Mouse (Mus musculus) c-Kit-positive CD71-positive TER-119-positive erythroid progenitor cells, embryonic 14.5 days (primary cell): ENCODE results near the gene Slc16a8.

ENCODE experiments used
- DNase-seq: peaks from one replicate; pipeline ENCODE4 v3.0.0-alpha.2; 2013; ENCODE audit warnings: low spot score

Gene Slc16a8

DNA sequence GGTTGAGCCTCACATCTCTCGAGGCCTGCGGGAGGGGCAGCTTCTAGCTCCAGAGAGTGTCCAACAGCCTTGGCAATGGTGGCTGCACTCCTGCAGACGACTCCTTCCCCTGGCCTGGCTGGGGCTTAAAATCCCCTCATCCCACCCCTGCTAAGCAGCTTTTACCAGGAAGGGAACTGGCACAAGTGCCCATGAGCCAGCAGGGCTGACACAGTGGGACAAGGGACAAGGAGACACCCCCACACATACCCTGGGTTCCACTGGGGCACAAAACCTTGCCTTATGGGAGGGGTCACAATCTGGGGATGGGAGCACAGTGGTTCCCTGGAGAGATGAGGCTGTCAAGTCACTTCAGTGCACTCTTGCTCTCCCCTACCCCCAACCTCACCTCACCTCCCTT, at the start of gene Slc16a8:
Slc16a8 (minus strand) TSS at position 101 of the 400 bp plus-strand sequence.
- DNase-seq: no peak

DNA sequence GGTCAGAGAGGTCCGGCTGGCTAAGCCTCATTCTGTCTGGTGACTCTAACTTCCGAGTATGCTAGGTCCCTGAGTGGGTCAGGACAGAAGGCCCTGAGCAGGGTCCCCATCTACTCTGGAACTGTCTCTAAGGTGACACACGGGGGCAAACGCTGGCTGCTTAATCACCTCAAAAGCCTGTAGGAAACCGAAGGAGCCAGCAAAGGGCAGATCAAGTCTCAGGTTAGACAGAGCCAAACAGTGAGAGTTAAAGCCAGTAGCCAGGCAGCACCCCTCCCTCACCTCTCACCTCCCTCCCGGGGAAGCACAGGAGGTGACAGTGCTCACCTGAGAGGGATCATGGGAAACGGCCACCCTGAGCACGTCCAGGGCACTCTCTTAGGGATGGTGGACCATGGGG, 49.2 kb upstream of the Slc16a8 start:
- DNase-seq: no peak

DNA sequence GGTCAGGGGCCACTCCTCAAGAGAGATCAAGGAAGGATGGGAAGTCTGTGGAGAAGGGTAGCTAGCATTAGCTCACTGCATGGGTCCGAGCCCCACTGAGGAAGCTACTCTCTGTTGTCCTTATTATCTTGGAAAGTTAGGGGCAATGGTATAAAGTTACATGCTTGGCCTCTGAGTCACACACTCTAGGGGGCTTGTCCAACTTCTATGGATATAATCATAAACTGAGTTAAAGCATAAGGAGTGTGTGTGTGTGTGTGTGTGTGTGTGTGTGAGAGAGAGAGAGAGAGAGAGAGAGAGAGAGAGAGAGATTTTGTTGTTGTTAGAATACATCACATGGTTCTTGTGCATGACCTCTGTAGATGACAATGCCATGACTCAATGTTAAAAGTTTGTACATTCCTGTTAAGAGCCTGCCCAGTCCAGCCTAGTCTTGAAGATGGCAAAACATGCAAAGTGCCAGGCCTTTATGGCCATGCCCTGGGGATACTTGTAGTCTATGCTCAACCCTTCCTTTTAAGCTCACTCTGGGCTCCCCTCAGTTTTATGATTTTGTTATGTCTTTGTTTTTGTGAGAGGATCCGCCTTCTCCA, 45.1 kb upstream of the Slc16a8 start:
- DNase-seq: no peak

DNA sequence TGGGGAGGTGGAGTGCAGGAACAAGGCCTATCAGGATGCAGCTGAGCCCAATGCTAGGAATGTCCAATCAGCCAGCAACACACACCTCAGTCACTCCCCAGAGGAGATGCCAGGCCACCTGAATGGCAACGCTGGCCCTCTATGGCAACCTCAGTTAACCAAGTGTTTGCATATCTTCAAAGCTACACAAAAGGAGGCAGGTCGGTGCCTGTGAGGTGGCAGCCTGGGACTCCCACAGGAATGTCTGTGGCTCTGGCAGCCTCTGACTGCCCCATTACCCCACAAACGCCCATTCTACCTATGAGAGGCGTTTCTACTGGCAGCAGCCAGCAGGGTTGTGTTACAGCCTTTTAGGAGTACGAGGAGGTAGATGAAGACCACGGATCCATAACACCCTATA, 44.0 kb upstream of the Slc16a8 start:
- DNase-seq: no peak

DNA sequence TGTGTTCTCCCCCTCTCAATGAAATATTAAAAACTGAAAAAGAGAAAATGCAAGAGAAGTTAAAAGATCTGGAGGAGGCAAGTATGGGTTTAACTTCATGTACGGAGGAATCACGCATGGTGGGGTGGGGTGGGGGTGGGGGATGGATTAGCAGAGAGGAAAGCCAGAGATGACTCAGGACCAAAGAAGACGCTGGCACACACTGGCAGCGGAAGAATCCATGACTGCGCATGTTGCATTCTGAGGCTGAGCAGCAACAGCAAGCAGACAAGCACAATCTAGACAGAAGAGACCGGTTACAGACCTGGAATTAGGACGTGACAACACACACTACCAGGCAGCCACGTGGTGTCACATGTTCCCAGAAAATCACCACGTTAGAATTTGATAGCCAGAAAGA, 38.2 kb upstream of the Slc16a8 start:
- DNase-seq: no peak

DNA sequence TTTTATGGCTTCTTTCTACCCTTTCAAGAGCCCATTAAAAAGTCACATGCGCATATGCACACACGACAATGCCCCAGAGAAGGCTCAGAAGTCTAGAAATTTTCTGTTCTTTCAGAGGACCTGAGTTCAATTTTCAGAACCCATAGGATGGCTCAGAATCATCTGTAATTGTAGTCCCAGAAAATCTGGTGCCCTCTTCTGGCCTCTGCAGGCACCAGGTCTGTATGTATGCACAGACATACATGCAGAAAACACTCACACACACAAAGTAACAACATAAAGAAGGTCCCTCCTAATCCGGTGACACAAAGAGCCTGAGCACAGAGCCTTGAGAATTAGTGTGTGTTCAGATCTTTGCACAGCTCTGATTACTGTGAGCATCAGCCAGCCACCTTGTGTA, 35.8 kb upstream of the Slc16a8 start:
- DNase-seq: no peak

DNA sequence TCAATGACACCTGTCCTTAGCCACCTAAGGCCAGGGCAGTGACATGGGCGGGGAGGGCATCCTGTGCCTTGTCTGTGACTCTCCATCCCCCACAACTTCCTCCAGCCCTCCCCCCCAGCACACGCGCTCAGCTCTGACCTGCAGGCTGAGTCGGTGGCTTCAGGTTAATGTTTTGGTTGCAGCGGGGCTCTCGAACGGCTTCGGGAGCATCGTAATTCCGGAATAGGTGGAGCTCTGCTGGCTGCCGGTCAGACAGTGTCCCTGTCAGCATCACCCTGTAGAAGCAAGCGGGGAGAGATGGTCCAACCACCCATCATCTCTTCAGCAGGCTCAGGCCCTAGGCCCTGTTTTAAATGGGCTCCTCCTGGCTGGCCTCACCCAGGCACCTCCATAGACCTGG, 34.9 kb upstream of the Slc16a8 start:
- no peak for DNase-seq

DNA sequence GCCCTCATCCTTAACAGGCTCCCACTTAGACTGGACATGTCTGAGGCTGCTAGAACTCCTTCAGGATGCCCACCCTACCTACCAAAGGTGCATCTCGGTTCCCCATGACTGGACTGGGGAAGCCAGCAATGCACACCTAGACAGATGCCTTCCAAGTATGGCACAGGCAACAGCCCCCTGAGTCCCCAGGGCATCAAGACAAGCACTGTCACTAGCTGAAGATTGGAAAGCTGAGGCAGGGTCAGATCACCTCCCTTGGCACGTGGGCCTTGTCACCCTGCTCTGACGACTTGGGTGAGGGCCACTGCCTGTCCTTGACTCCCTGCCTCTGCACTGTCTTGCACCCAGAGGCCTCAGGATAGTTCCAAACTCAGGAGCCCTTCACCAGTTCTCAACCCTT, 33.8 kb upstream of the Slc16a8 start:
- DNase-seq: no peak

DNA sequence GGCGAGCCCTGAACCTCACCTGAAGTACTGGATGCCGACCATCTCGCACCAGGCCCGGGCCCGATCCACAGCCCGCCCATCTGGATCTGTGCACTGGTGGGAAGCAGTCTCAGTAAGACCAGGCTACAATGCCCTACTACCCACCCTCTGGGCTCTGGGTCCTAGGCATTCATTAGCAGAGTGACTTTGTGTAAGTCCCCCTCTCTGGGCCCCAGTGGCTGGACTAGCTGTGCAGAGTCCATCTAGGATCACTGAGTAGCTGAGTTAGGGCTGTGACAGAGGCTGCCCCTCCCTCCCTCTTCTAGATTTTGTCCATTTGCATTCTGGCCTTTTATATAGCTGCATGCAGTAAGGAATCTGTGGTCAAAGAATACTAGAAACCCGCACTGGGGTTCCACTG, 32.5 kb upstream of the Slc16a8 start:
- DNase-seq: no peak

DNA sequence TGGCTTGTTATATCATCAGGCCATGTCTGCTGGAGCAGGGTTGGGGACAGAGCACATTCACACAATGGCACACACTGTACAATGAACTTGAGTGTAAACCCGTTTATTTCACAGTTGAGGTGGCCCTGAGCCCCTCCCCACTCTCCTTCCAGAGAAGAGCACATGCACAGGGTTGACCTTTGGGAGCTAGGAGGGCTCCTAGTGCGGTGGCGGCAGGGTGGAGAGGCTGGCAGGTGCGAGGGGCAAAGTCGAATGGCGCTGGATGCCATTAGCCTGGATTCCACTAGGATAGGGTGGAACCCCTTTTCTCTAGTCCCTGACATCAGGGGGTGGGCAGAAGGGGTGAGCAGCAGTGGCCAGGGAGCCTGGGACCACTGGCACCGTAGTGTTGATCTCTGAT, 31.6 kb upstream of the Slc16a8 start:
- DNase-seq: no peak

DNA sequence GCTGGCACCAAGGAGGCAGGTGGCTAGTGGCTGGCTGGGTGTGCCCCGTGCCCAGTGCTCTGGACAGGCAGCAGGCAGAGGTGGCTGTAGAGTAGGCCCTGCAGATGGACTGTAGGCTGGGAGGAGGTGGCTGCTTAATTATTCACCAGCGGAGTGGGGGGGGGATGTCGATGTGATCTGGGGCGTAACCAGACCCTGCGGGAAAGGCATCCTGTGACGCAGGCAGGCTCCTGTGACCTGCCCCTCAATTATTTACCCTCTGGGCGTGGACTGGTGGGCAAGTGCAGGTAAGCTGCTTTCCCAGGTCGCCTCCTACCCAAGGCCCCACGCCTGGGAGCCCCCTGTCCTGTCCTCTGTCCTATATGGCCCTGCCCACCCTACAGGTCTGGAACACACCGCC, 30.8 kb upstream of the Slc16a8 start, which contains the start of gene Baiap2l2:
Baiap2l2 (minus strand) TSS at position 139 of the 400 bp plus-strand sequence.
- no peak for DNase-seq

DNA sequence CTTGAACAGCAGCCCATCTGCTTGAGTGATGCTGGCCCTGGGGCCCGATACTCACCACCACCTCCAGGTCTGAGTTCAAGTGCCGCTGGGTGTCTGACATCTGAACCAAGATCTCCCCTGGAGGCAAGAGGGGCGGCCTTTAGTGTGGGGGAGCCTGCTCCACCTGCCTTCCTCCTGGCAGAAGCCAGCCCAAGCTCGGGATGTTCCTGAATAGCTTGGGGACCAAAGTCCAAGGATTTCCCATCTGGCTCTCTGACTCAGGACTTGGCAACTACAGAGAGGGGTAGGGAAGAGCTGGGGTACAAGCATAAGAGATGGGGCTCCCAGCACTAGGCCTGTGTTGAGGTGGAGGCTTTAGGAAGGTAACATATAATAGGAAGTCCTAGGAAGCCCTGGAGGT, 28.8 kb upstream of the Slc16a8 start:
- DNase-seq: no peak

DNA sequence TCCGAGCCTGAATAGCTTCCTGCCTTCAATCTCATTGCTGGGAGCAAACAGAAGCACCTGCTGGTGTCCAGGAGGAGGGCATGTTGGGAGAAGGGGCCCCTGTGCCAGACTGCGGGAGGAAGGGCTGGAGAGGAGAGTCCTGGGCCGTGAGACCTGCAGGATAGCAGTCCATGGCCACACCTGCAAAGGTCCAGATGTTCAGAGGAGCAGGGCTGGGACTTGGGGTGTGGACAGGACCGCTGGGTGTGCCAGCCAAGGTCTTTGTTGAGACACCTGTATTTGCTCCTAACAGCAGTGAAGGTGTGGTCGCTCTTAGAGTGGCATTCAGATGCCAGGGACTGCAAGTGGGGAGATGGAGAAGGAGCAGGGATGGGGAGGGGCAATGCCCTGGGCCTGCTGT, 27.9 kb upstream of the Slc16a8 start:
- no peak for DNase-seq

DNA sequence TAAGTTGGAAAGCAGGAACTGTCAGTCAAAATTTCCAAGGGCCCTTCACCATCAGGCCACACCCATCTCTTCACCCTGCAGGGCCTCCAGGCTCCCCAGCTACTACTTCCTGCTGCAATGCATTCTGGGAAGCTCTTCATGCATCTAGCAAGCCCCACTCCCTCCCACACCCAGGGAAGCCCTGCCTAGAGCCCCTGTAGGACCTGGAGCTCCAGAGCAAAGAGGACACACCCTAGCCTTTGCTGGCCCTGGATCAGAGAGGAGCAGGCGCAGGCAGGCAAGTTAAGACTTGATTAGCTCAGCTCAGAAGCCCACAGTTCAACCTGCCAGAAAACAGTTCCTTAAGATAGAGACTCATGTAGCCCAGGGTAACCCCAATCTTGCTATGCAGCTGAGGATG, 26.8 kb upstream of the Slc16a8 start:
- peak; percentile 76 for DNase-seq

DNA sequence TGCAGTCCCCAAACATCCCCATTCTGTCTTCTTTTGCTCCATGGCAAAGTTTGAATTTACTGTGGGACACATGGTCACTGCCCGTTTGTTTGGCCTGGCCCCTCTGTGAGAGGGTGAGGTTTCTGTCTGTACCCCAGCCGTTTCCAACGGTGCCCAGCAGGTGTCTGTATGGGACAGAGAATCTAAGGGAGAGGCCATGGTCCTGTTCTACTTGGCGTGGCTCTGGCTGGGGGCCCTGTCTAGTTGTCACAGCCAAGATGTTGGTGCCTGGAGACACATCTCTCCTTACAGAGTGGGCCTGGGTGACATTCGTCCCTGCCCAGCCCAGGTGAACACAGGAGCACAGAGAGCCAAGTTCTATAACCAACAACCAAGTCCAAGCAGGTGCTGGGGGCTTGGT, 26.3 kb upstream of the Slc16a8 start:
- peak; percentile 20 for DNase-seq

DNA sequence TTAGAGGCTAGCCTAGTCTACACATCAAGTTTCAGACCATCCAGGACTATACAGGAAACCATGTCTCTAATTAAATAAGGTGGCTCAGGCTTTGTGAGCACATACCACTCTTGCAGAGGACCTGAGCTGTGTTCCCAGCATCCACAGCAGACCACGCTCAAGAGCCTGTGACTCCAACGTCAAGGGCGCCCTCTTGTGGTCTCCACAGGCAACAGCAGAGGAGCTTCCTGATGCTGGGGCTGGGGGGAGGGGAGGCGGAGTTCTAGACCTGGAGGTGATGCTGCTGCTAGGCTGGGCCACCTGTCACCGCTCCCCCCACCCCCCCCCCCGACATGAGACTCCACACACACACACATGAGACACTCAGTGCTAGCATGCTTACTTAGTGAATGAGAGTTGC, 25.6 kb upstream of the Slc16a8 start:
- peak; percentile 50 for DNase-seq

DNA sequence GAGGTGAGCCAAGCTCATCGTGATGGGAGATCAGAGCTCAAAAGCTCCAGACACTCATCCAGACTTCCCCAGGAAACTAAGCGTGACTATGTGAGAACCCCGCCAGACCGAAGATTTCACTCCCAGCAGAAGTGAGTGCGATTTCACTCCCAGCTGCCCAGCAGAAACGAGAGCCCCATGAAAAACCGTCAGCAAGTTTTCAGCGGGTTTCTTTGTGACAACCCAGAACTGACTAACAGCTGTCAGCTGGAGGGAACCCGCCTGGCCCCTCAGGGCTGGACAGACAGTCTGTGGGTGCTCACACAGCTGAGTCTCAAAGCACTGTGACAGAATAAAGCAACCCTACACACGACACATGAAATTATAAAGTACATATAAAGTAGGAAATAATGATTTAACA, 23.2 kb upstream of the Slc16a8 start:
- no peak for DNase-seq

DNA sequence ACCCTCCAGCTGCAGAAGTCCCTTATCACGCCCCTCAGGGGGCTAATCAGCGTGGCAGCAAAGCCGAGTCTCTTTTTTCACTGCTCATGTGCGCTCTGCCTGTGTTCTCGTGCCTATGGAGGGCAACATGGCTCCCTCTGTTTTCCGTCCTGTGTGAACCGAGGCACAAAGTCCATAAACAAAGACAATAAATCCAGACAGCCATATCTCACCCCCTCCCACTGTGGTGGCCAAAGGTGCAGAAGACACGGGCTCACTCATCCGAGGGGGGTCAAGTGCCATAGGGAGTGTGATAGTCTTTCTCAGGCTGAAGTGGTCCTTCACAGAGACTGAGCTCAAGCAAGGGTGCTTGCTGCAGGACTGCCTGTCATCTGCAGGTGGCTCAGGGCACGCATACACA, 18.5 kb upstream of the Slc16a8 start:
- DNase-seq: no peak

DNA sequence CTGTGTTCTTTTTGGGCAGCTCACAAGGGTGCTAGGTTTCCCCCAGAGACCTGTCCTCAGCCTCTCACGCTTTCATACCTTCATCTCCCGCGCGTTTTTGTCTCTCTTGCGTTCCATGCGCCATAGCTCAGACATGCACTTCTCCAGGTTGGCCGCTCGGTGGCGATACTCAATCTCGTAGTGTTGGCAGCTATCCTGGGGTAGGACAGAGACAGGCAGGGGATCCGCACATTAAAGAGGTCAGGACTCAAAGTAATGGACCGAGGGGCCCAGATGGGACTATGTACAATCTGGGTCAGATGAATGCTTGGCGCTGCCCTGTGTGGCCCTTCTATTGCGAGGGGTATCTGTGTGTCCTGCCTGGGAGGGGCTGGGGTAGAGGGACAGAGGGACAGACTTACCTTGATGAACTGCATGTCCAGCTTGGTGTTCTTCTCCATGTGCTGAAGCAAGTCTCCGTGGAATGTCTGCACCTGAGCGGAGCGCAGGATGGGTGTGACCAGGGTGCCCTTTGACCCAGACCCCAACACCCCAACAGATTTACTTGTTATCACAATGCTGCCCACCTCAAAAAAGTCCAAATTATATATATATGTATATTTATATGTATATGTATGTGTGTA, 16.7 kb upstream of the Slc16a8 start:
- peak; percentile 48 for DNase-seq

DNA sequence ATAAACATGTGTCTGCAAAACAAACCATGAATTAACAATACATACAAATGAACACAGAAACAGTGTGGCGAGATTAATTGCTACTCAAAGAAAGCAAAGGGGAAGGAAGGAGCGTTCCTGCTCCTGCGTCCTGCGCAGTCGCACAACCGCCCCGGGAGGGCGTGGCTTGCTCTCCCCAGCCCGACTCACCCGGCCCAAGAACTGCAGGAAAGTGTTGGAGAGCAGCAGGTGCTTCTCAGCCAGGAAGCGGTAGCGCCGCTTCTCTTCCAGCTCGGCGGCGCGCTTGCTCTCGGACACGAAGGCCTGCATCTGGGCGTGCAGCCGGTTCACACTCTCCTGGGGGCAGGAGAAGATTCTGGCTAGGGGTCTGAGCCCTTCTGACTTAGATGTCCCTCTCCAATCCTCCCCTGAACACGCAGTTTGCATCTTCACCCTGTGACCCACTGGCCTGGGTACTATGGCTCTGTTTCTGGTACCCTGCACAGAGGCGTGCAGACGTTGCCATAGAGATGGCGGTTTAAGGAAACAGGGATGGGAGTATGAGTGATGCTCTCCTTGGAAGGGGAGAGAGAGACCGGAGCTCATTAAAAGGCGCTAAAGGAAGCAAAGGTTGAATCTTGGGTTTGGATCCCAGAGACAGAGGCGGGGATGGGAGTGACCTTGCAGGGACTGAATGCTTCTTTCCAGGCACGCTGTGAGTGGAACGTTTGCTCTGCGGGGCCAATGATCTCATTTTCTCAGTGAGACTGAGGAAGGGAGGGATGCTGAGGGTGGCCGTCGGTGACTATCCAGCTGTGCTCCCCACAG, 16.0 kb upstream of the Slc16a8 start:
- peak; percentile 49 for DNase-seq

DNA sequence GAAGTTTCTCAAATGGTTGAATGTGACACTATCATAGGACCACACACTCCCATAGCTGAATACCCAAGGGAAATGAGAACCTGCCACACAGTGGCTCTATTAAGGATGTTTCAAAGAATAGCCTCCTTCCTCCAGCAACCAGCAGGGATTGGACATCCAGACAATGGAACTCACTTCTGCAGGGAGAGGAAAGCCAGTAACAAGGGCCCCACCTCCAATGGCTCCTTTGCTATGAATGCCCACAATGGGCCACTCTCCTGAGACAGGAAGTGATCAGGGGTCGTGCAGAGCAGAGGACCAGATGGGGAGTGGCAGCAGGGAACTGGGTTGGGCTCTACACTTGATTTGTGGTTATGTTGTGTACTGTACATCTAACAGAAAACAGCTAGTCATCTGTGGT, 14.0 kb upstream of the Slc16a8 start:
- no peak for DNase-seq

DNA sequence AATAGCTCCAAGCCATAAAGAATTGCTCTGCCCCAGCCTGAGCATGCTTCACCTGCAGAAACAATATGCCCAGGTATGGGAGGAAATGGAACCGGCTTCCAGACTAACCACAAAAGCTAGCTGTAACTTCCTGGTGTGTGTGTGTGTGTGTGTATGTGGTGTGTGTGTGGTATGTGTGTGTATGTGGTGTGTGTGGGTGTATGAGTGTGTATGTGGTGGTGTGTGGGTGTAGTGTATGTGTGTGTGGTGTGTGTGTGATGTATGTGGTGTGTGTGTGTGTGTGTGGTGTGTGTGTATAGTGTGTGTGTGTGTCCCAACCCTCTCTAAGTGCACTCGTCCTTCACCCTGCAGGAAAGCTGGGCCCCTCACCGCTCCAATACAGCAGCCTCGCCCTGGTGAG, 10.8 kb upstream of the Slc16a8 start:
- DNase-seq: no peak

DNA sequence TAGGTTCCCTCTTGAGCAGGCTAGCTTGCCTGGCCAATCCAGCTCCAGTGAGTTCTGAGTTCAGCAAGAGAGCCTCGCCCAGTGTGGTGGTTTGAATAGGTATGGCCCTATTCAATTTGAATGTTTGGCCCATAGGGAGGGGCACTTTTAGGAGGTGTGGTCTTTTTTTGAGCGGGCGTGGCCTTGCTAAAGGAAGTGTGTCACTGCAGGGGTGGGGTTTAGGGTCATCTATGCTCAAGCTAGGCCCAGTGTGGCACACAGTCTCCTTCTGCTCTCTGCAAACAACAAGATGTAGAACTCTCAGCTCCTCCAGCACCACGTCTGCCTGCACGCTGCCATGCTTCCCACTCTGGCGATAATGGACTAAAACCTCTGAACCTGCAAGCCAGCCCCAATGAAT, 9.2 kb upstream of the Slc16a8 start:
- DNase-seq: no peak
